Mouse (Mus musculus): ENCODE results near the gene Atp2c1.

Atp2c1 gene

GRCm38 (mm10) chr9:105362181-105362580, 164.9 kb downstream of the Atp2c1 start:
- DNase-seq = no peak
